Mouse (Mus musculus): ENCODE results near the gene Lrrc47. TPM values are rescaled to one million over a fixed set of nuclear protein-coding genes. Genes with fewer than 3 reads are reported as not detected.

The Lrrc47 gene
- polyA plus RNA-seq, 1 experiment from 2014 or later = 17.1 TPM

- no peaks in the 10 kb centered on the region for H3K9me3 ChIP-seq
- 25% methylated on average over 2 of the region's 2 CpGs for WGBS
- H3K27ac ChIP-seq = no peak overlapping the region
- no peaks in the 10 kb centered on the region for H3K36me3 ChIP-seq
- 0 out of 2 replicates have a peak, but pooled peaks cover 1% of the 10 kb centered on the region for H3K27me3 ChIP-seq
- no peak overlapping the region for H3K4me2 ChIP-seq
- H3K9ac ChIP-seq = no peak overlapping the region
- no peak for ATAC-seq (ENCODE audit: insufficient number of reproducible peaks, low FRiP score, low TSS enrichment, low read depth)
- H3K4me3 ChIP-seq = no peak overlapping the region
- H3K4me1 ChIP-seq = peaks cover 19% of the 10 kb centered on the region
Observed at GRCm38 (mm10) chr4:154056661-154057060, 45.1 kb downstream of the Lrrc47 start.

GRCm38 (mm10) chr4:154057696-154058095, 46.2 kb downstream of the Lrrc47 start:
- H3K4me3 ChIP-seq = no peak overlapping the region
- no peaks in the 10 kb centered on the region for H3K36me3 ChIP-seq
- H3K4me2 ChIP-seq = no peak overlapping the region
- no peaks in the 10 kb centered on the region for H3K9me3 ChIP-seq
- H3K27me3 ChIP-seq = 0 out of 2 replicates have a peak, but pooled peaks cover 3% of the 10 kb centered on the region
- H3K9ac ChIP-seq = no peak overlapping the region
- no peak for ATAC-seq (ENCODE audit: insufficient number of reproducible peaks, low FRiP score, low TSS enrichment, low read depth)
- peak overlapping the region; percentile 19; the same call in 1 of the 2 replicates for H3K27ac ChIP-seq
- 39% methylated on average over 4 of the region's 4 CpGs for WGBS
- H3K4me1 ChIP-seq = peaks cover 19% of the 10 kb centered on the region

GRCm38 (mm10) chr4:154064827-154065773, 53.6 kb downstream of the Lrrc47 start:
- ATAC-seq (ENCODE audit: insufficient number of reproducible peaks, low FRiP score, low TSS enrichment, low read depth) = no peak
- no peak overlapping the region for H3K4me3 ChIP-seq
- 61% methylated on average over 14 of the region's 14 CpGs for WGBS

GRCm38 (mm10) chr4:154070896-154071295, 59.4 kb downstream of the Lrrc47 start:
- peaks cover 42% of the 10 kb centered on the region for H3K27me3 ChIP-seq

More at GRCm38 (mm10) chr4:154064827-154065773, 53.6 kb downstream of the Lrrc47 start:
- H3K9ac ChIP-seq = no peak overlapping the region
- no peaks in the 10 kb centered on the region for H3K4me1 ChIP-seq
- peaks cover 24% of the 10 kb centered on the region; the same call in 1 of the 2 replicates for H3K27me3 ChIP-seq
- no peaks in the 10 kb centered on the region for H3K9me3 ChIP-seq
- no peak overlapping the region for H3K27ac ChIP-seq
- H3K4me2 ChIP-seq = no peak overlapping the region
- no peaks in the 10 kb centered on the region for H3K36me3 ChIP-seq

More at GRCm38 (mm10) chr4:154070896-154071295, 59.4 kb downstream of the Lrrc47 start:
- Histone ChIP-seq H3K9me3 (no peaks in the 10 kb centered on the region), H3K4me1 (no peaks in the 10 kb centered on the region), H3K9ac (no peak overlapping the region), H3K4me3 (no peak overlapping the region), H3K27ac (no peak overlapping the region), H3K36me3 (no peaks in the 10 kb centered on the region), H3K4me2 (no peak overlapping the region)
- 0% methylated on average over 5 of the region's 5 CpGs for WGBS
- no peak for ATAC-seq (ENCODE audit: insufficient number of reproducible peaks, low FRiP score, low TSS enrichment, low read depth)

Other genes starting within 250 kb of the Lrrc47 start
- gene A430005L14Rik, start 54.5 kb upstream of the Lrrc47 start, polyA plus RNA-seq (2015; fragmentation: Nextera tagmentation; extraction: Ambion mirVana) = 66.7 and 69.3 TPM in 2 replicates
- 11.4 and 12.6 TPM in 2 replicates for gene Dffb, start 36.6 kb upstream of the Lrrc47 start, polyA plus RNA-seq (2015; fragmentation: Nextera tagmentation; extraction: Ambion mirVana)
- 13.7 and 16.1 TPM in 2 replicates for gene Cep104, start 36.5 kb upstream of the Lrrc47 start, polyA plus RNA-seq (2015; fragmentation: Nextera tagmentation; extraction: Ambion mirVana)
- 17.6 and 24.6 TPM in 2 replicates for gene Smim1, start 14.5 kb downstream of the Lrrc47 start, polyA plus RNA-seq (2015; fragmentation: Nextera tagmentation; extraction: Ambion mirVana)
- not detected in 2 replicates for gene Ccdc27, start 30.9 kb downstream of the Lrrc47 start, polyA plus RNA-seq (2015; fragmentation: Nextera tagmentation; extraction: Ambion mirVana)
- 3.4 and 3.9 TPM in 2 replicates for gene Trp73, start 128.5 kb downstream of the Lrrc47 start, polyA plus RNA-seq (2015; fragmentation: Nextera tagmentation; extraction: Ambion mirVana)
- gene Wrap73, start 130.6 kb downstream of the Lrrc47 start, polyA plus RNA-seq (2015; fragmentation: Nextera tagmentation; extraction: Ambion mirVana) = 38.5 and 39.9 TPM in 2 replicates
- 149 and 157 TPM in 2 replicates for gene Tprgl, start 148.9 kb downstream of the Lrrc47 start, polyA plus RNA-seq (2015; fragmentation: Nextera tagmentation; extraction: Ambion mirVana)
- 104 and 110 TPM in 2 replicates for gene Megf6, start 159.0 kb downstream of the Lrrc47 start, polyA plus RNA-seq (2015; fragmentation: Nextera tagmentation; extraction: Ambion mirVana)

All from limb, embryonic 15.5 days (tissue).